Mouse (Mus musculus): ENCODE measurements at regions not wholly inside any gene's neighbourhood (a gene's known extent, or its start where the extent isn't known, plus 50 kb on each side); places are given as distances from the start of the nearest gene placed in this dataset.

GRCm38 (mm10) chr9:30668095-30668494 lies 241.2 kb downstream of the Snx19 start:
- no peaks in the 10 kb centered on the region for H3K36me3 ChIP-seq (ENCODE audit: control insufficient read depth, insufficient read depth, low read length)
- no peak for DNase-seq
- ATAC-seq (ENCODE audit: low FRiP score, low TSS enrichment): no peak
- 0 out of 2 replicates have a peak, but pooled peaks cover 7% of the 10 kb centered on the region for H3K9me3 ChIP-seq (ENCODE audit: control insufficient read depth, low read length)
- no peaks in the 10 kb centered on the region for H3K4me1 ChIP-seq (ENCODE audit: control insufficient read depth, insufficient read depth, low read length)
- H3K4me3 ChIP-seq (replicated peaks; ENCODE audit: low read depth, low read length): no peak overlapping the region
- H3K27me3 ChIP-seq (ENCODE audit: control insufficient read depth, insufficient read depth, low read length): no peaks in the 10 kb centered on the region
- no peak overlapping the region for H3K9ac ChIP-seq (replicated peaks; ENCODE audit: low read length)
- H3K27ac ChIP-seq (replicated peaks; ENCODE audit: low read depth, low read length): no peak overlapping the region
- H3K4me2 ChIP-seq (ENCODE audit: low read length): no peak overlapping the region

GRCm38 (mm10) chr9:30662456-30662855 lies 235.5 kb downstream of the Snx19 start:
- 89% methylated on average over 6 of the region's 6 CpGs for WGBS
- ATAC-seq (ENCODE audit: low FRiP score, low TSS enrichment): no peak

DNA sequence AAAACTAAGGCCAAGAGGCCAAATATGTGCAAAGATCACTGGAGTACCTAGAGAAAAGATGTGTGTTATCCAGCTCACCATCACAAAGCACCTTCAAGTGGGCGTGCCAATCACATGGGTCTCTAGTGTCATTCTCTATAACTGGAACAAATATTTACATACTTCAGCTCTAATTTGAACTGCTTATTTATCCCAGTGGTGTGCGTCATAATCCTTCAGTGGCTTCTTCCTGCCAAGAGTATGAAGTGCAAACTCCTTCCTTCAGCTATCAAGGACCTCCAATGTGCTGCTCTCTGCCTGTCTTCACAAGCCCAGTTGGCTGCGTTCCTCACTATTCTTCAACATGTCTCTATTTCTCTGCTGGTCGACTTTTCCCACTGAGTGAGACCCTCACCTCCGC lies 227.1 kb downstream of the Snx19 start:
- Histone ChIP-seq H3K9ac (replicated peaks; ENCODE audit: low read length) (no peak overlapping the region), H3K27ac (replicated peaks; ENCODE audit: low read depth, low read length) (no peak overlapping the region), H3K27me3 (ENCODE audit: control insufficient read depth, insufficient read depth, low read length) (no peaks in the 10 kb centered on the region), H3K36me3 (ENCODE audit: control insufficient read depth, insufficient read depth, low read length) (no peaks in the 10 kb centered on the region), H3K9me3 (ENCODE audit: control insufficient read depth, low read length) (no peaks in the 10 kb centered on the region), H3K4me2 (ENCODE audit: low read length) (no peak overlapping the region), H3K4me3 (replicated peaks; ENCODE audit: low read depth, low read length) (no peak overlapping the region), H3K4me1 (ENCODE audit: control insufficient read depth, insufficient read depth, low read length) (no peaks in the 10 kb centered on the region)
- WGBS: 89% methylated on average over 5 of the region's 5 CpGs
- DNase-seq (no peak), ATAC-seq (ENCODE audit: low FRiP score, low TSS enrichment) (no peak)

More at GRCm38 (mm10) chr9:30662456-30662855, 235.5 kb downstream of the Snx19 start:
- Histone ChIP-seq H3K36me3 (ENCODE audit: control insufficient read depth, insufficient read depth, low read length) (no peaks in the 10 kb centered on the region), H3K27me3 (ENCODE audit: control insufficient read depth, insufficient read depth, low read length) (no peaks in the 10 kb centered on the region), H3K9ac (replicated peaks; ENCODE audit: low read length) (no peak overlapping the region), H3K4me2 (ENCODE audit: low read length) (no peak overlapping the region), H3K4me3 (replicated peaks; ENCODE audit: low read depth, low read length) (no peak overlapping the region), H3K9me3 (ENCODE audit: control insufficient read depth, low read length) (0 out of 2 replicates have a peak, but pooled peaks cover 7% of the 10 kb centered on the region), H3K4me1 (ENCODE audit: control insufficient read depth, insufficient read depth, low read length) (no peaks in the 10 kb centered on the region), H3K27ac (replicated peaks; ENCODE audit: low read depth, low read length) (no peak overlapping the region)
- DNase-seq: no peak

- Histone ChIP-seq H3K4me2 (ENCODE audit: low read length) (no peak overlapping the region), H3K27ac (replicated peaks; ENCODE audit: low read depth, low read length) (no peak overlapping the region), H3K36me3 (ENCODE audit: control insufficient read depth, insufficient read depth, low read length) (no peaks in the 10 kb centered on the region), H3K4me1 (ENCODE audit: control insufficient read depth, insufficient read depth, low read length) (no peaks in the 10 kb centered on the region), H3K4me3 (replicated peaks; ENCODE audit: low read depth, low read length) (no peak overlapping the region), H3K9ac (replicated peaks; ENCODE audit: low read length) (no peak overlapping the region), H3K27me3 (ENCODE audit: control insufficient read depth, insufficient read depth, low read length) (no peaks in the 10 kb centered on the region), H3K9me3 (ENCODE audit: control insufficient read depth, low read length) (no peaks in the 10 kb centered on the region)
- 89% methylated on average over 3 of the region's 3 CpGs for WGBS
- ATAC-seq (ENCODE audit: low FRiP score, low TSS enrichment) (no peak), DNase-seq (no peak)
These were observed 226.3 kb downstream of the Snx19 start for GRCm38 (mm10) chr9:30653210-30653609.

DNA sequence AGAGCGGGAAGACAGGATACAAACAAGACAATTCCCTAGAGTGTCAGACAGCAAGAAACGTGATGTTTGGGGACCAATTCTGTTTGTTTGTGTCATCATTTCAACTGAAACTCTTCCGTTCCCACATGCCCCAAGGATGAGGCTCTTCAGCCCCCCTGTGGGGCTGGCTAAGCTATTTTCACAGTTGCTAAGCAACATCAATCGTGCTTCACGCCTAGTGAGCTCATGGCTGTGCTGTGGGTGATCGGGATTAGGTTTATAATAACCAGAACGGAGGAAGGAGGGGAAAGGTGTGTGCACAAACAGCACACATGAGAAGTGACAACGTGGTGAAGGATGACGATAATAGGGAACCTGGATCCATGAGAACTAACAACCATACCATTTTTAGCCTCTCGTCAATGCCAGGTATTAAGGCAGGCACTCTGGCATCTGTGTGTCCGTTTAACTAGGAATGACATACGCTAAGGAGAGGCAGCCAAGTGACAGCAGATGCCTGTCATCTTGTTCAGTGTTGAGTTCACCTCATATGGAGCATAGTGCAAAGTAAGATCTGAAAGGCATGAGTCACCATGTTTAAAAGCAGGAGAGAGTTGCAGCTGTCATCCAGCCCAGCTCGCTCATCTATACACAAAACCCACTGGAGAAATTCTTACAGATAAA lies 222.6 kb downstream of the Snx19 start:
- DNase-seq: peak; percentile 76
- ATAC-seq (ENCODE audit: low FRiP score, low TSS enrichment): 0 out of 2 replicates have a peak, but pooled peaks have one; percentile 73
- Histone ChIP-seq H3K4me2 (ENCODE audit: low read length) (0 out of 2 replicates have a peak overlapping the region, but pooled peaks have one; percentile 2), H3K9ac (replicated peaks; ENCODE audit: low read length) (no peak overlapping the region), H3K27ac (replicated peaks; ENCODE audit: low read depth, low read length) (peak overlapping the region; percentile 37; the same call in 1 of the 2 replicates), H3K4me1 (ENCODE audit: control insufficient read depth, insufficient read depth, low read length) (no peaks in the 10 kb centered on the region), H3K9me3 (ENCODE audit: control insufficient read depth, low read length) (no peaks in the 10 kb centered on the region), H3K4me3 (replicated peaks; ENCODE audit: low read depth, low read length) (no peak overlapping the region), H3K36me3 (ENCODE audit: control insufficient read depth, insufficient read depth, low read length) (no peaks in the 10 kb centered on the region), H3K27me3 (ENCODE audit: control insufficient read depth, insufficient read depth, low read length) (no peaks in the 10 kb centered on the region)
- WGBS: 35% methylated on average over 13 of the region's 13 CpGs

DNA sequence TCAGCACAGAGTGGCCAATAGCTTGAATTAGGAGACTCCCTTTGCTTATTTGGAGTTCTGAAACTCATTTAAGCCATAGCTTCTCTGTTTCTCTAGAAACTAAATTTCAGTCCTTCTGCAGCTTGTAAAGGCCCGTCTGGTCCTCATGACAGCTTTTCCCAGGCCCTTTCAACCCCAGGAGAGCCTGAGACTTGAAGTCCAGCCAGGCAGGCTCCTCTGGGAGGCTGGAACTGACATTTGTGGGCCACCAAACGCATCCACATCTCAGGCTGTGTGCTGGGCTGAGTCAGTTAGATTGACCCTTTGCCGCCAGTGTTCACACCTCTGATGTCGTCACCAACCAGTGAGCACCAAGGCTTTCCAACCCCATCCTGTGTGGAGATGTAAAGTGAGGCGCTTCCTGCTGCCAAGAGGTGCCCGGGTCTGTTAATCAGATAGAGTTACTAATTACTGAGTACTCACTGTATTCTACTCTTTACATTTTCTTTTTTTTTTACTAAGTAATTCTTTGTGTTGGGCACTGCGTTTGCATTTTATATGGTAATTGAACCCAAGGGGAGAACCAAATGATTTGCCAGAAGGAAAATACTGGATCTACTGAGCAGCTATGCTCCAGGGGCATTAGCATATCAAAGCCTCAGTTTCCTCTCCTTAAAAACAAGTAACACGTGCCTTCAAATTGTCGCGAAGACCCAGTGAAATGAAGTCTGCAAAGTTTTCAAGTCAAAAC lies 207.0 kb downstream of the Snx19 start:
- 43% methylated on average over 10 of the region's 10 CpGs for WGBS
- no peaks in the 10 kb centered on the region for H3K27me3 ChIP-seq (ENCODE audit: control insufficient read depth, insufficient read depth, low read length)
- DNase-seq: peak; percentile 35
- H3K27ac ChIP-seq (replicated peaks; ENCODE audit: low read depth, low read length): no peak overlapping the region
- H3K4me2 ChIP-seq (ENCODE audit: low read length): no peak overlapping the region
- H3K4me1 ChIP-seq (ENCODE audit: control insufficient read depth, insufficient read depth, low read length): peaks cover 17% of the 10 kb centered on the region; the same call in 1 of the 2 replicates
- H3K4me3 ChIP-seq (replicated peaks; ENCODE audit: low read depth, low read length): no peak overlapping the region
- no peak for ATAC-seq (ENCODE audit: low FRiP score, low TSS enrichment)
- H3K9me3 ChIP-seq (ENCODE audit: control insufficient read depth, low read length): no peaks in the 10 kb centered on the region
- no peak overlapping the region for H3K9ac ChIP-seq (replicated peaks; ENCODE audit: low read length)
- H3K36me3 ChIP-seq (ENCODE audit: control insufficient read depth, insufficient read depth, low read length): no peaks in the 10 kb centered on the region

DNA sequence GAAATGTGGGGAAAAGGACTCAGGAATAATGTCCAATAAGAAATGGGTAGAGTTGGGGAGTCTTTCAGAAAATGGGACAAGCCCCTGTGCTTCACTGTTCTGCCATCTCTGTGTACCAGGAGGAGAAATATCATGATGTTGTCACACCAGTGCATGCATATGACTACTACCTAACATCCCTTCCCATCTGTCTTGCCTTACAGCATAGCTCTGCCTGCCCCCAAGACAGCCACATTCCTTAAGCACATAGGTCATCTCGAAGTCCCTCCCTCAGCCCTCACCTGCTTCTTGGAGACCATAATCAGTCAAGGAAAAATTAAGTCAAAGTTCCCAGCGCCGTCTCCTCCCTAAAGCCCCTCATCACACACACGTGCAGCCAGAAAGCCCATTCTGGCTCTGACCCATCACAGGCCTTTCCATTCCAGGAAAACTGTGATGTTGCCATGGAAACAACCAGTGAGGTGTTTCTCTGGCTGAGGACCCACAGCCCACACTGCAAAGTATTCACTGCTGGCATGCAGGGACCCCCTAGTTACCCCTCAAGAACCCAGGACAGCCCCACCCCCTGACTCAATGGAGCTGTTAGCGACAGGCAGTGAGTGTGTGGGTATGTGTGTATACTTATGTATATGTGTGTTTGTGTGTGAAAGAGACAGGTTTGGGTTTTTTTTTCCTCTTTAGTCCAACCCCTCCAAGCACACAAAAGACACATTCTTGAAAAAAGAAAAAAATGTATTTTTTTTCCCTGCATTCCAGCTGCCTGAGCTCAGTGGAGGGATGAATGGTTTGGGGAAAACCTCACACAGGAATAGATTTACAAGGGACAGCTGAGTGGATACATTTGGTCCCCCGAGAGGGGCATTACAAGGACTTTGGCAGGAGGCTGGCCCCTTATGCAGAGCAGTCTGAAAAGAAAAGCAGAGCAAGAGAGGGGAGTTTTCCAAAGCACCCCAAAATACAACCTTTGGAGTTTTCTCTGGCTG lies 205.5 kb downstream of the Snx19 start:
- whole genome bisulfite sequencing: 31% methylated on average over 6 of the region's 6 CpGs
- no peak overlapping the region for H3K4me3 ChIP-seq (replicated peaks; ENCODE audit: low read depth, low read length)
- DNase-seq: peak; percentile 76
- H3K9me3 ChIP-seq (ENCODE audit: control insufficient read depth, low read length): no peaks in the 10 kb centered on the region
- H3K9ac ChIP-seq (replicated peaks; ENCODE audit: low read length): no peak overlapping the region; the same call in 1 of the 2 replicates
- no peaks in the 10 kb centered on the region for H3K36me3 ChIP-seq (ENCODE audit: control insufficient read depth, insufficient read depth, low read length)
- ATAC-seq (ENCODE audit: low FRiP score, low TSS enrichment): no peak
- peaks cover 17% of the 10 kb centered on the region; the same call in 1 of the 2 replicates for H3K4me1 ChIP-seq (ENCODE audit: control insufficient read depth, insufficient read depth, low read length)
- 0 out of 2 replicates have a peak overlapping the region, but pooled peaks have one; percentile 37 for H3K27ac ChIP-seq (replicated peaks; ENCODE audit: low read depth, low read length)
- H3K27me3 ChIP-seq (ENCODE audit: control insufficient read depth, insufficient read depth, low read length): no peaks in the 10 kb centered on the region
- no peak overlapping the region for H3K4me2 ChIP-seq (ENCODE audit: low read length)

- 96% methylated on average over 8 of the region's 8 CpGs for WGBS
- H3K4me1 ChIP-seq (ENCODE audit: control insufficient read depth, insufficient read depth, low read length): no peaks in the 10 kb centered on the region
- no peaks in the 10 kb centered on the region for H3K36me3 ChIP-seq (ENCODE audit: control insufficient read depth, insufficient read depth, low read length)
- H3K27ac ChIP-seq (replicated peaks; ENCODE audit: low read depth, low read length): no peak overlapping the region
- ATAC-seq (ENCODE audit: low FRiP score, low TSS enrichment): no peak
- no peak for DNase-seq
- no peak overlapping the region for H3K9ac ChIP-seq (replicated peaks; ENCODE audit: low read length)
- no peak overlapping the region for H3K4me3 ChIP-seq (replicated peaks; ENCODE audit: low read depth, low read length)
- no peaks in the 10 kb centered on the region for H3K27me3 ChIP-seq (ENCODE audit: control insufficient read depth, insufficient read depth, low read length)
- no peak overlapping the region for H3K4me2 ChIP-seq (ENCODE audit: low read length)
- no peaks in the 10 kb centered on the region for H3K9me3 ChIP-seq (ENCODE audit: control insufficient read depth, low read length)
These were observed 198.7 kb downstream of the Snx19 start for GRCm38 (mm10) chr9:30625635-30626034.

Measured in midbrain, embryonic 14.5 days (tissue).